Mouse (Mus musculus) spleen, postnatal 36 days (tissue): ENCODE measurements around the gene Pfdn6.
A peak's percentile ranks its signal among the peaks of the same experiment; 100 is the strongest.
"Not testable (repeated sequence)": the region's sequence is repeated elsewhere in the genome, so short reads cannot be mapped to it uniquely, and the experiment has no call there.

Experiments
- DNase-seq, 2 experiments: peaks; one replicate each; pipeline ENCODE4 v3.0.0; 2022; ENCODE audit warnings: low spot score in 2 of 2, mixed read lengths in 1 of 2

Pfdn6 gene

DNA sequence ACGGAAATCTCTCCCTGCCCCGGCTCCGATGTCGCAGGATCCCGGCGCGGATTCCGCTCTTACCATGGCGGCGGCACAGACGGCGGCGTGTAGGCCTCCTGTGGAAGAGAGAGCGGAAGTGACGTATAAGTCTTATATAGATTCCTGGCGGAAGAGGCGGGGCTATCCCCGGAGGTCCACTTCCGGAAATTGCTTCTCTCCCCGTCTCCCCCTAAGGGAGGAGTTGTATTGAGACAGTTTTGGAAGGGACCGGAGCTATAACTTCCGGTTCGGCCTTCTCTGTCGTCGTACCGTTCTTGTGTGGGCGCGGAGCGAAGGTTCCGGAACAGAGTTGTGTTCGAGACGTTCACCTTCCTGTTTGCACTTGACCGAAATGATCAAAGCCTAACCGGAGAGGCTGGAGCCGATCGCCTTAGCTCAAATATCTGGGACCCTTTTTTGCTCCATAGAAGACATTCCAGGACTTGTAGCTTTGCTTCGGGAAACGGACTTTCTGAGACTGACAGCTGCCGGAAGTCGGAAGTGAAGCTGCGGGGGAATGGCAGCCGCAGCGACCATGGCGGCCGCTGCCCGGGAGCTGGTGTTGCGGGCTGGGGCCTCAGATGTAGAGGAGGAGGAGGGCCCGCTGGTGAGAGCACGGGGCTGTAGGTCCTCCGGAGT is 15.5 kb upstream of the Pfdn6 start, which contains the start of the genes Vps52 and Rps18:
Vps52 (plus strand) TSS at position 258 of the 660 bp plus-strand sequence.
Rps18 (minus strand) TSS at position 447 of the 660 bp plus-strand sequence.
- peak; percentile 96 to 97 for DNase-seq

DNA sequence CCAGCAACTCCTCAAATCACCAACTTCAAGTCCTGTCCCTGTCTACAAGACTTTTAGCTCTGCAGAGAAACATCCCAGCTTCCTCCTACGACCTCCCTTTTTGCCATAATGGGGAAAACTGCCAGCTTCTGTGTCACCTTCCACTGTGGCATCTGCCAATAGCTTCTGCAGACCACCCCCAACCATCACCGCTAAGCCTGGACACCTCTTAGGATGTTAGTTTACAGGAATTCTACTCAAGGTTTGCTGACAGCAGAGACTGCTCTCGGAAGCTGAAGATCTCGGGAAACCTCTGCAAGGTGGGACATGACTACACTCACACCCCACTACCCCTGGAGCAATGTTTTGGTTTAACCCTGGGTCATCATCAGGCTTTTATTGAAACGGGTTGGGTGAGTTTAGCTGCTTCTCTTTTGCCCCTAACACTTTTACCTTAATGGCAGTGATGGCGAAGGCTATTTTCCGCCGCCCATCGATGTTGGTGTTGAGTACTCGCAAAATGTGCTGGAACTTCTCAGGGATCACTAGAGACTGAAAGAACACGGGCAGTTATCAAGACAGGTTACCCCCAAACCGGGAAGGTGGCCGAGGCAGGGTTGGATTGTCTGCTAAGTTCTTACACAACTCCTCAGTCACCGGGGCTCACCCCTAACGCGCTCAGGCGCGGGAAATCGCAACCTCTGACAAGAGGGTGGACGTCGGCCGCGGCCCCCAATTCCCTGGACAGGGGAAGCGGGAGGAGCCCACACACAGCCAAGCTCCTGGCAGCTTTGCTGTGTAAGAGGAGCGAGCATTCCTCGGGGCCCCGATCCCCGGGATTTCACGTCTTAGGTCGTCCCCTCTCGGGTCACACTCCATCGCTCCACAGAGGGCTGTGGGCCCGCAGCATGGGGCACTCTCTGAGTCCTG is 14.8 kb upstream of the Pfdn6 start:
- peak; percentile 34 to 49 for DNase-seq

DNA sequence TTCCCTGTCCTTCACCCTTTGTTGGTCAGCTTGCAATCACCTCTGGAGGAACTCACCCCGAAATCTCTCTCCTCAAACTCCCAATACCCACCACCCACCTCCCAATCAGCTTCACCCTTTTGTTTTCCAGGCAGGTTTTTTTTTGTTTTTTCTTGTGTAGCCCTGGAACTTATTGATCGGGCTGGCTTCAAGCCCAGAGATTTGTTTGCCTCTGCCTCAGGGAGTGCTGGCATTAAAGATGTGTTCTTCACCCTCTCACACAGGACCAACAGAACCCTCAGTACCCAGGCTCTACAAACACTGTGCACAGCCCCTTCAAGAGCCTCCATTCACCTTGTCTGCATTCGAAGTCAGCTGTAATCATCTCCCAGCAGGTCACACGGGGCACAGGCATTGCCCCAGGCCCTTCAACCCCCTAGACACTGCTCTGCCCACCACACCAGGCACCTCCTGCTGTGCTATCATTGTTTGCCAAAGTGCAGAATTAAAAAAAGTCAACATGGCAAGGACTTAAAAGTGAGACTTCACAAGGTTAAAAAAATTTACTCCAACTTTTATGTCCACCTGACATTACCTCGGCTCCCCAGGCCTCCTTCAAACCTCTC is 13.9 kb upstream of the Pfdn6 start:
- DNase-seq = no peak

DNA sequence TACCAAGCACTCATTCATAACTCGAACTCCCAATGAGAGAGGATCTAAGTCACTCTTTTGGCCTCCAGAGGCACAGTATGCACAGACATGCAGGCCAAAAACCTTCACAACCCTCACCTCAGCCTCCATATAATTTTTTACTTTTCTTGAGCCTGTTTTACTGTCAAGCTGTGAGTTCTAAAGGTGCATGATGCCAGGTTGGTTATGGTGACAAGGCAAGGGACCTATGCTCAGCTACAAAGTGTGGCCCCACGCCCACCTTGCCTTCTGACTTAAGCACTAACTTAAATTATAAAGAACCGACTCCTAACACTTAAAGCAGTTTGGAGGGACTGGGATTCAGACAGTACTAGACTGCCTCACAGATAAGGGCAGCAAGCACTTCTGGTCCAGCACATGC is 13.2 kb upstream of the Pfdn6 start:
- no peak for DNase-seq

DNA sequence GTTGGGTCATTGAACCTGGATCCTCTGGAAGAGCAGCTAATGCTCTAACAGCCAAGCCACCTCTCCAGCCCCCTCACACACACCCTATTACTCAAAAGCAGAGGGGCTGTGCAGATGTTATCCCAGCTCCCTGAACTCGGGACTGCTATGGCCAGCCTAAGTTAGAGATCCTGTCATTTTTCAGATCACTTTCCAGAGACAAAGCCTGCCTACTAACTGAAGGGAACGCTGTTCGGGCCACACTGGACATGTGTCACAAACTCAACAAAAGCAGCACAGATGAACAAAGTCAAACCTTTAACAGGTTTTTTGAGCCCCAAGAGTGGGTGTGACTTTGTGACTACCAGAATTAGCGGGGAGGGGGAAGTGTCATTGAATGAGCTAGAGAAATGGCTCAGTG is 12.7 kb upstream of the Pfdn6 start:
- DNase-seq = no peak

DNA sequence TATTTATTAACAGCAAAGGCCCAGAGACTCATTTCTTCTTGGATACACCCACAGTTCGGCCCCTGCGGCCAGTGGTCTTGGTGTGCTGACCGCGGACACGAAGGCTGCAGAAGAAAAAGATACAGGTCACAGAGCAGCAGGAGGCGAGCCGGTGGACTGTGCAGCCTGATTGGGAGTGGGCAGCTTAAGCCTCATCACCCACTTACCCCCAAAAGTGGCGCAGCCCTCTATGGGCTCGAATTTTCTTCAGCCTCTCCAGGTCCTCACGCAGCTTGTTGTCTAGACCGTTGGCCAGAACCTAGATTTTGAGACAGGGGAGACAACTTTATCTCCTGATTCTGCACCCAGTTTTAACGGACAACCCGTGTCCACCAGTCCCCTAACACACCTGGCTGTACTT is 11.9 kb upstream of the Pfdn6 start:
- DNase-seq = not testable (repeated sequence)

DNA sequence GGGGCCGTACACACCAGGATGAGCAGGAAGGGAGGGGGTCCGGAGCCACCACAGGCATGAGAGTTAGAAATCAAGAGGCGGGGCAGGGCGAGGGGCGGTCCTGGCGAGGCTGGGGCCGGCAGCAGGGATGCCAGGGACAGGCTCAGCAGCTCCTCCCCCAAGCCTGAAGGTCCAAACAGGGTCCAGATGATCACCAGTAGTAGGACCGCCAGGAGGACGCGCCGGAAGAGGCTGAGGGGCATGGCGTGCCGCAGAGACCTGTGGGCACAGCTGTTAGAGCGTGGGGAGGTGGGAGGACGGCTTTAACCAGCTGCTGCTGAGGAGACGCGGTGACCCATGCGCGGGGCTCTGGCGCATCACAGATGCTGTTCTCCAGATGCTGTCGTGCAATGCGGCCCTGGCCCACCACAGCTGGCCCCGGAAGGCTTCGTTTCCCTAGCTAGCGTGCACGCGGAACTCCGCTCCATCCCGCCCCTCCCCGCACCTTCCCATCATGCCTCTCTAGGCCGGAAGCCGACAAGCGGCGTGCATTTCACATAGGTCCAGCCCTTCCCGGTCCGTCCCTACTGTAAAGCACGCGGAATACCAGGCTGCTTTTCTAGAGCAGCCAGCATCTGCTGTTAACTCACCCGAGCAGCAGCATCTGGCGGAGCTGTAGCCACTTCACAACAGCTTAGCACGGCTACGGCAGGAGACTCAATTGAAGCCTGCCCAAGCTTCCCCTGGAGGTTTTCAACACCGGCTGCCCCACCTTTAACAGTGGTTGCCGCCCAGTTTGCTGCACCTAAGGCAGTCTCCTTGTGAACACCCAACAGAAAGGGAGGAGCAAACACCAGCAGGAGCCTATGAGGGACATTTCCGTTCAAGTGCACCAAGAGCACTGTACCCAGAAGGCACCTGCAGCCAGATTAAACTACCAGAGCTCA is 11.1 kb upstream of the Pfdn6 start, which contains the start of gene B3galt4:
B3galt4 (minus strand) TSS at position 468 of the 926 bp plus-strand sequence.
- peak; percentile 77 to 78 for DNase-seq

DNA sequence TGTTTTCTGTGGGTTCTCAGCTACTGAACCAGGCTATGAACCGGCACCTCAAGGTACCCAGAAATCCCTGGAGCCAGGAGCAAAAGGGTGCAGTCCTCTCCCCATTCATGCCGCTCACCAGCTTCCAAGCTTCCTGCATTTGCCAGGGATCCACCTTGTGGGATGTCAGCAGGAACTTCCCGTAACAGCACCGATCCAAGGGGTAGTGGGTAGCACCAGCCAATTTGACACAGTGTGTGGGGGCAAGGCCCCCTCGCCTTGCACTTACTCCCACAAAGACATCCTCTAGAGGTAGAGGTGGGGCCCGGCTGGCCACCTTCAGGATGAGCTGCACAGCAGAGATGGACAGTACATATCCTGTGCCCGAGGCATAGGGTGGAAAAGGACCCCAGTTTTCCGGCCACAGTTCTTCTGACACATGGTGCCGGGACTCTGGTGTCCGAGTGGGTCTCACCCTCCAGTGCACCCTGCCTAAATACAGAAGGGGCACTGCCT is 10.0 kb upstream of the Pfdn6 start:
- DNase-seq = no peak

DNA sequence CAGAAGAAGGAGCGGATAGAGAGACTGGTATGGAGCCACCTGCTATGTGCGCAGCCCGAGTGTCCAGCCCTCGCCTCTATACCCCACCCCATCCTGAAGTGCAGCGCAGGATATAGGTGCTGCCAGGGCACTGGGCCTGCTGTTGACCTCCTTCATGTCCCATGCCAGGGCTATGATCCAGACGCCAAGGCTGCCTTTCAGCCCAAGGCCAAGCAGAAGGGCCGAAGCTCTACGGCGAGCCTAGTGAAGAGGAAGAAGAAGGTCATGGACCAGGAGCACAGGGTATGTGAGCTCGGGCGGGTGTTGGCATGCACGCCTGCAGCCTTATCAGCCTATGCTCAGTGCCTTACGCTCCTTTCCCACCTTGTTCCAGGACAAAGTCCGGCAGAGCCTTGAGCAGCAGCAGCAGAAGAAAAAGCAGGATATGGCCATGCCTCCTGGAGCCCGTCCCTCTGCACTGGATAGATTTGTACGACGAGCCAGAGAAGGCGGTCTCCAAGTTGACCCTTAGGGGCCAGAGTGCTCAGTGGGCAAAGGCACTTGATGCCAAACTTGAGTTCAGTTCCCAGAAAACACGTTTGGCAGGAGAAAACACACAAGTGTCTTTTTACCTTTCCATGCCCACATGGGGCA is 8.9 kb upstream of the Pfdn6 start:
- DNase-seq = no peak

DNA sequence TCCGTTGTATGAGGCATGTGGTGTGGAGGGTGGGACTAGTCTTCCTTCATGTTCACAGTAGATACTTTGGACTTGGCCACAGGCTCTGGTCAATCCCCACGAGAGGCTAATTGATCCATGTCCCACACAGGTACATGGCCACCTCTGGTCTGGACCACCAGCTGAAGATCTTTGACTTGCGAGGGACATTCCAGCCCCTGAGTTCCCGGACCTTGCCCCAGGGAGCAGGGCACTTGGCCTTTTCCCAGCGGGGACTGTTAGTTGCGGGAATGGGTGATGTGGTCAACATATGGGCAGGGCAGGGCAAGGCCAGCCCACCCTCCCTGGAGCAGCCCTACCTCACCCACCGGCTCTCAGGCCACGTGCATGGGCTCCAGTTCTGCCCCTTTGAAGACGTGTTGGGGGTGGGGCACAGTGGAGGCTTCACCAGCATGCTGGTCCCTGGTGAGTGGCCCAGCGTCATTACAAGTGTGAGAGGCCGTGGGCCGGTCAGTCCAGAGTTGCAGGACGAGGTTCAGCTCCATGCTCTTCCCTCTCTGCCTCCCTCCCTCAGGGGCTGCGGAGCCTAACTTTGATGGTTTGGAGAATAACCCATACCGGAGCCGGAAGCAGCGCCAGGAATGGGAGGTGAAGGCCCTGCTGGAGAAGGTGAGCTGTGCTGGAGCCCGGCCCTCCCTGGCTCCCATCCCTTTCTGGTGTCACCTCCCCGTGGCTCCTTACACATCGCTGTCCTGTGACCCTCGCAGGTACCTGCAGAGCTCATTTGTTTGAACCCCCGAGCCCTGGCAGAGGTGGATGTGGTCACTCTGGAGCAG is 8.2 kb upstream of the Pfdn6 start:
- DNase-seq = no peak

DNA sequence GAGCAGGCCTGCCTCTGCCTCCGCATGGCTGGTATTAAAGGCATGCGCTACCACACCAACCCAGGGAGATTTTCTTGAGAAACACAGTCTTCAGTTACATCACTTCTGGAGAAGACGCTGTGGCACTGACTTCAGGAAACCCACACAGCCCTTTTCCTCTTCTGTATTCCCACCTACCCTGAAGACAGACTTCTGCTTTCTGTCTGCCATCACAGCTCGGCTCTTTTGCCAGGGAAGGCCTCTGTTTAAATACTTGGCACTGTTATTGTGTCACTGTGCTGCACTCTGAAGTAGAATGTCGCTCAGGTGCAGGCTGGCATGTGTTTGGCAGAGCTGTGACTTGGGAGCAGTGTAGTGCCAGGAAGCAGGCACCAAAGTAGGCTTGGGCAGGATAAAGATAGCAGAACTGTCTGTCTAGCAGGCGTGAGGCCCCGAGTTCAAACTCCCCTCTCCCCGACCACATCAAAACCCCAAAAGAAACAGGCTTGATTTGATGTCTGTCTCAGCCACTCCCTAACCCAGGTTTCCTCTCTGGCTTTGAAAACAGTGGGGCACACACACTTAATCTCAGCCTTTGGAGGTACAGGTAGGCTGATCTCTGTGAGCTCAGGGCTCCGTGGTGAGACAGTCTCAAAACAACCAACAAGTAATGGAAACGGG is 7.4 kb upstream of the Pfdn6 start:
- no peak for DNase-seq

DNA sequence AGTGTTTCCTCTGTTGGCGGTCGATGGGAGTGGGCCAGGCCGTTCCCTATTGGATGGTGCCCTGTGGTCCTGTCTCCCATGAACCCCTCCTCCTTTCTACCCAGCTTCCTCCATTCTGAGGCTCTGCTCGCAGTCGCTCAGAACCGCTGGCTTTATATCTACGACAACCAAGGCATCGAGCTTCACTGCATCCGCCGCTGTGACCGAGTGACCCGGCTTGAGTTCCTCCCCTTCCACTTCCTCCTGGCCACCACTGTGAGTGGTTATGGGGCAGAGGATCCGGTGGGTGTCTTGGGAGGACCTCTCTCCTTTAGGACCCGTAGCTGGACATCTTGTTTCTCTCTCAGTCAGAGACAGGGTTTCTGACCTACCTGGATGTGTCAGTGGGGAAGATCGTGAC is 3.3 kb upstream of the Pfdn6 start:
- no peak for DNase-seq

DNA sequence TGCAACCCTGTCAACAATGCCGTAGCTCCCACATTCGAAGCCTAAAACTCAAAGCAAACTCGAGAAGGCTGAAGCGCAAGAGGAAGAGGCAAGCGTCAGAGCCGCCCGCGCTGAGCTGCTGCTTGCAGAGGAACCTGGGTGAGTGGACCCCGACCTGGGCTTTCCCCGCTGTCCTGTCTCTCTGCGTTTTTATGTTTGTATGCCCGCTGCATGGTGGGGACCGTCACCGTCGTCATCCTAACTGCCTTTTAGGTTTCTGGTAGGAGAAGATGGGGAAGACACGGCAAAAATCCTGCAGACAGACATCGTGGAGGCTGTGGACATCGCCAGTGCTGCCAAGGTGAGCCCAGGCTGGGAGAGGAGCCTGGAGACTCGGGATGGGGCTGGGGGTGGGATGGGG is 1.2 kb upstream of the Pfdn6 start:
- no peak for DNase-seq

DNA sequence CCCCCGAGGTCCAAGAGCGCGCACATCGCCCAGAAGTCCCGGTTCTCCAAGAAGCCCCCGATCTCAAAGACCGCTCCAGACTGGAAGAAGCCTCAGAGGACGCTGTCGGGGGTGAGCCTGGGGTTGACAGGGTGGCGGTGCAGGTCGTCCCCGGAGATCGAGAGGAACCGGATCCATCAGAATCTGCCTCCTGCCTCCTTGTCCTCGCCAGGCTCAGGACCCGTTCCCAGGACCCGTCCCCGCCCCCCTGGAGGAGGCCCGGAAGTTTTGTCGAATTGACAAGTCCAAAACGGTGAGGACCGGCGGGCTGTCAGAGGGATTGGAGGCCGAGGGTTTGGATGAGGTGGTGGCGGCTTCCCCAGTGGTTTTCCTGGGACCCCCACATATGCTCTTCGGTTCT is 838 bp upstream of the Pfdn6 start:
- DNase-seq = no peak

DNA sequence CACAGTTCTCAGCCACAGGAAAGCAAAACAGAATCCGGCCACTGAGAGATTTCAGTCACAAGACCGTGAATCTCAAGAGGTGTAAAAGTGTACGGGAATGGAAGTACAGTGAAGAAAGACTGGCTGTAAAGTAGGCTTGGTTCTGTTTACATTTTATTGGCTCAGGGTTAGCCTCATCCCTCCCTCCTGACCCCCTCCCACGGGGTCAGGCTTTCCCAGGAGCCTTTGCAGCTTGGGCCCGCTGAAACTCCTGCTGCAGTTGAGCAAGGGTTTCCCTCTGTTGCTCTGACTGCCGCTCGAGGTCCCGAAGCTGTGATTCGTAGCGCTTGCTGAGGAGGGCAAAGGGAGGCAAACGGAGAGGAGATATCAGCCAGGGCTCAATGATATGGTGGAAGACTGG is 1.4 kb downstream of the Pfdn6 start:
- DNase-seq = no peak

DNA sequence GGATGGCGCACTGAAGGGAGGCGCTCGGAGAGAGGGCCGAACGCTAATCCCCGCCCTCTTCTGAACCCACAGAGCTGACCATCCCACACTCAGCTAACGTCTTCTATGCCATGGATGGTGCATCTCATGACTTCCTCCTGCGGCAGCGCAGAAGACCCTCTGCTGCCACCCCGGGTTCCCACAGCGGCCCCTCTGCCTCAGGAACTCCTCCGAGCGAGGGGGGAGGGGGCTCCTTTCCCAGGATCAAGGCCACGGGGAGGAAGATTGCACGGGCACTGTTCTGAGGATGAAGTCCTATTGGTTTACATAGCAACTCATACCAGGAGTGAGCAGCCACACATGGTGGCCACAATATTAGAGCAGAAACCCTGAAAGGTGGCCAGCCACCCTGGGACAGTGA is 3.1 kb downstream of the Pfdn6 start:
- DNase-seq = no peak

DNA sequence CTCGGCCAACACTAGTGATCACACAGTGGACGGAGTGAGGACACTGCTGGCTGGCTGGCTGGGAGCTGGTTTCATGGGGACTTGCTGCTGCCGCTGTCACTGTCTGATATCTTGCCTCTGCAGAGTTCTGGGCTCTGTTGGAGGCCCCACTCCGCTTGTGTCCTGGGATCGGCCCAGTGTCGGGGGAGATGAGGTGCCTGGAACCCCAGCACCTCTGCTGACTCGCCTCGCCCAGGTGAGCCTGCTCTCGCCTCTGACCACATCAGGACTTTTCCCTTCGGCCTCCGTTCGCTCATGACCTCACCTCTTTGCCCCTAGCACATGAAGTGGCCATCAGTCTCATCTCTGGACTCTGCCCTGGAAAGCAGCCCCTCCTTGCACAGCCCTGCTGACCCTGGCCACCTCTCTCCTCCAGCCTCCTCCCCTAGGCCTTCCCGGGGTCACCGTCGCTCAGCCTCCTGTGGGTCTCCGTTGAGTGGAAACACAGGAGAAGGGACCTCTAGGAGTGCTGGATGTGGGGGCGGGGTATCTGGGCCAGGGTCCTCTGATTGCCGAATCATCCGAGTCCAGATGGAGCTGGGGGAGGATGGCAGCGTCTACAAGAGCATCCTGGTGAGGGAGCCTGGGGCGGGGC is 4.6 kb downstream of the Pfdn6 start:
- no peak for DNase-seq

DNA sequence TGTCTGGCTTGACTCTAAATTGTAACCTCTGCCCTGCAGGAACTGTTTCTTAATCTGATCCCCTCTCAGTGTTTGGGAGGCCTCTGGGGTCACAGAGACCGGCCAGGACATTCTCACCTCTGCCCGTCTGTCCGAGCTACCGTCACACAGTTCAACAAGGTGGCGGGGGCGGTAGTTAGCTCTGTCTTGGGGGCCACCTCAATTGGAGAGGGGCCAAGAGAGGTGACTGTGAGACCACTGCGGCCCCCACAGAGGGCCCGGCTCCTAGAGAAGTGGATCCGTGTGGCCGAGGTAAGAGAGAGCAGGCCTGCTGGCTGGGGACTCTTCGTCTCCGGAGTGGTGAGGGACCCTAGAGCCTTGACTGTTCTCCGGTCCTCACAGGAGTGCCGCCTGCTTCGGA is 7.2 kb downstream of the Pfdn6 start:
- no peak for DNase-seq

DNA sequence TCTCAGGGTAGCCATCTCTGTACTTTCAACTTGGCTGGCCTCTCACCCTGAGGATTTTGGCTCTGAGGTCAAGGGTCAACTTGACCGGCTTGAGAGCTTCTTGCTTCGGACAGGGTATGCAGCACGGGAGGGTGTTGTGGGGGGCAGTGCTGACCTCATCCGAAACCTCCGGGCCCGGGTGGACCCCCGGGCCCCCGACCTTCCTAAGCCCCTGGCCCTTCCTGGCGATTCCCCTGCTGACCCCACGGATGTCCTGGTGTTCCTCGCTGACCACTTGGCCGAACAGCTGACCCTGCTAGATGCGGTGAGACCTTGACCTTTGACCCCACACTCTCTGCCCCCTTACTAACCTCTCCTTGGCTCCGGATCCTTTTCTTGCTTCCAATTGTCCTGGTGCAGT is 7.7 kb downstream of the Pfdn6 start:
- no peak for DNase-seq
